9 mouse cellular contexts compared by ENCODE assay signal in genomic region chr13:117023346-117024050, GRCm38 (mm10). TPM values are rescaled to one million over a fixed set of nuclear protein-coding genes. Genes with fewer than 3 reads are reported as not detected.
A peak's percentile ranks its signal among the peaks of the same experiment; 100 is the strongest.
DNase-seq lines count a peak whose midpoint lies in the region; ATAC-seq and TF ChIP-seq lines count a peak whose summit lies in the region.
"Had no signal": no experiment of that assay in that cellular context is flagged by ENCODE, and none has a peak within 500 bp of the region (broad histone marks: within the 10 kb centered on the region; RNA-seq: fewer than 3 reads in every experiment).

No protein-coding gene starts in this region.

- WGBS in forebrain, embryonic 15.5 days: 10% methylated on average over 12 of the region's 12 CpGs
- WGBS in liver, embryonic 13.5 days (ENCODE audit: insufficient replicate concordance): 14% methylated on average over 12 of the region's 12 CpGs

- H3K36me3 ChIP-seq in forebrain, embryonic 15.5 days: no peaks in the 10 kb centered on the region
- no peaks in the 10 kb centered on the region for H3K36me3 ChIP-seq in liver, embryonic 13.5 days

- peak overlapping the region; percentile 96 for H3K4me3 ChIP-seq in gastrocnemius, adult 2 months
- H3K4me3 ChIP-seq in forebrain, embryonic 15.5 days: peak overlapping the region; percentile 76
- H3K4me3 ChIP-seq in liver, embryonic 13.5 days (replicated peaks): peak overlapping the region; percentile 63

- peak overlapping the region; percentile 82 for H3K9ac ChIP-seq in forebrain, embryonic 15.5 days (replicated peaks)
- no peak overlapping the region for H3K9ac ChIP-seq in liver, embryonic 13.5 days

- H3K27me3 ChIP-seq in forebrain, embryonic 15.5 days: no peaks in the 10 kb centered on the region
- peaks cover 47% of the 10 kb centered on the region for H3K27me3 ChIP-seq in liver, embryonic 13.5 days
- H3K27me3 ChIP-seq: CH12.LX had no signal

- no peak for ATAC-seq in forebrain, embryonic 15.5 days (replicated peaks)
- ATAC-seq in liver, embryonic 13.5 days (ENCODE audit: low read depth): no peak

- intact Hi-C loops in gastrocnemius, adult 2 months (cut with DNase I): loop anchor here (5.0 kb wide), 2 partner anchors 36 to 81 kb away; no protein-coding TSS in a partner anchor

- no peak for TF ChIP-seq CTCF in gastrocnemius, adult 2 months (IDR thresholded peaks at IDR 0.05)

- peak overlapping the region; percentile 85 for H3K27ac ChIP-seq in gastrocnemius, adult 2 months
- H3K27ac ChIP-seq in forebrain, embryonic 15.5 days (replicated peaks): peak overlapping the region; percentile 89
- H3K27ac ChIP-seq in liver, embryonic 13.5 days: no peak overlapping the region

- H3K4me1 ChIP-seq in forebrain, embryonic 15.5 days: peaks cover 16% of the 10 kb centered on the region
- H3K4me1 ChIP-seq in liver, embryonic 13.5 days (replicated peaks): peaks cover 11% of the 10 kb centered on the region

- no peak for DNase-seq in gastrocnemius, adult 2 months
- DNase-seq in gastrocnemius, adult 18-20 months (ENCODE audit: low spot score): no peak
- peak; percentile 62 for DNase-seq in A20 (ENCODE audit: low read depth, low spot score)
- no peak for DNase-seq in liver, embryonic 13.5 days
- no peak for DNase-seq in frontal cortex, postnatal 25 days (ENCODE audit: low spot score in 2 of 2)
- no peak for DNase-seq in kidney, adult 9 months
- no peak for DNase-seq in yolk sac, embryonic 10.5 days (ENCODE audit: low spot score)

- peak overlapping the region; percentile 71 for H3K4me2 ChIP-seq in forebrain, embryonic 15.5 days (replicated peaks)
- H3K4me2 ChIP-seq in liver, embryonic 13.5 days: peak overlapping the region; percentile 76

- H3K9me3 ChIP-seq in forebrain, embryonic 15.5 days: no peaks in the 10 kb centered on the region
- no peaks in the 10 kb centered on the region for H3K9me3 ChIP-seq in liver, embryonic 13.5 days (replicated peaks)

RNA-seq across cellular contexts. Expression of gene Parp8, which starts 1.8 kb away (rescaled TPM):
- total RNA-seq in gastrocnemius, adult 2 months (2021): 10 to 100 TPM; 12.9 to 14.5 TPM
- total RNA-seq in gastrocnemius, adult 18-20 months (2021): 10 to 100 TPM; 12.9 to 13.2 TPM
- 18.0 and 19.4 TPM in 2 replicates for polyA plus RNA-seq in forebrain, embryonic 15.5 days (2015; fragmentation: Nextera tagmentation; extraction: Ambion mirVana)
- polyA plus RNA-seq in liver, embryonic 13.5 days (2015; fragmentation: Nextera tagmentation; extraction: Ambion mirVana): 2.5 and 3.0 TPM in 2 replicates
- total RNA-seq: CH12.LX had no signal
